Mouse (Mus musculus) forebrain, embryonic 14.5 days (tissue): Measurements from ENCODE around the gene Ccdc57. TPM values are rescaled to one million over a fixed set of nuclear protein-coding genes. Genes with fewer than 3 reads are reported as not detected.

Experiments
- ATAC-seq: fragments of 200-750 bp; cut with Nextera tagmentation; 2 replicates; pipeline ENCODE4 v1.8.0; 2017; ENCODE audit warnings: mild to moderate bottlenecking, moderate library complexity
- DNase-seq: peaks from one replicate; pipeline ENCODE4 v3.0.0-alpha.2; 2015; ENCODE audit warnings: low spot score
- H3K27ac ChIP-seq: fragments of 300-500 bp; sonication (generic); 2 replicates; pipeline ENCODE4 v1.5.1; 2014; ENCODE audit warnings: low read depth, mild to moderate bottlenecking, control low read depth, low read length, moderate library complexity
- H3K27me3 ChIP-seq: fragments of 300-500 bp; sonication (generic); replicated peaks from 2 replicates; pipeline ENCODE4 v1.6.1; 2014; ENCODE audit warnings: low read length, control low read depth, mixed read lengths; ENCODE audit not compliant: control insufficient read depth, insufficient read depth
- H3K36me3 ChIP-seq: fragments of 300-500 bp; sonication (generic); 2 replicates; pipeline ENCODE4 v1.6.1; 2014; ENCODE audit warnings: low read length, control low read depth; ENCODE audit not compliant: control insufficient read depth, insufficient read depth
- H3K4me1 ChIP-seq: fragments of 300-500 bp; sonication (generic); 2 replicates; pipeline ENCODE4 v1.6.1; 2014; ENCODE audit warnings: antibody characterized with exemption, low read length, control low read depth; ENCODE audit not compliant: control insufficient read depth, insufficient read depth
- H3K4me2 ChIP-seq: fragments of 300-500 bp; sonication (generic); 2 replicates; pipeline ENCODE4 v1.6.1; 2014; ENCODE audit warnings: mild to moderate bottlenecking, control low read depth, low read length
- H3K4me3 ChIP-seq: fragments of 300-500 bp; sonication (generic); 2 replicates; pipeline ENCODE4 v1.5.1; 2014; ENCODE audit warnings: low read depth, low read length, control low read depth
- H3K9ac ChIP-seq: fragments of 300-500 bp; sonication (generic); 2 replicates; pipeline ENCODE4 v1.6.1; 2014; ENCODE audit warnings: mild to moderate bottlenecking, low read length, control low read depth, moderate library complexity
- H3K9me3 ChIP-seq: fragments of 300-500 bp; sonication (generic); replicated peaks from 2 replicates; pipeline ENCODE4 v1.6.1; 2016; ENCODE audit warnings: low read length, control low read depth, mixed read lengths; ENCODE audit not compliant: control insufficient read depth
- WGBS: fragments of 180-500 bp; shearing (Covaris S2); extraction: QIAGEN DNeasy Blood & Tissue Kit; methylation state at CpG from one replicate; pipeline ENCODE4 v1.1.7; 2014; 5-methylcytosine and 5-hydroxymethylcytosine counted together
- polyA plus RNA-seq: library from polyadenylated mRNA; unstranded; fragments of >200 nt; fragmentation: Nextera tagmentation; extraction: Ambion mirVana; gene quantifications from 2 replicates; pipeline ENCODE4 v1.2.1, GENCODE M21; 2014

Gene Ccdc57
- polyA plus RNA-seq, 1 experiment from 2014 or later, result 5.0 TPM

DNA sequence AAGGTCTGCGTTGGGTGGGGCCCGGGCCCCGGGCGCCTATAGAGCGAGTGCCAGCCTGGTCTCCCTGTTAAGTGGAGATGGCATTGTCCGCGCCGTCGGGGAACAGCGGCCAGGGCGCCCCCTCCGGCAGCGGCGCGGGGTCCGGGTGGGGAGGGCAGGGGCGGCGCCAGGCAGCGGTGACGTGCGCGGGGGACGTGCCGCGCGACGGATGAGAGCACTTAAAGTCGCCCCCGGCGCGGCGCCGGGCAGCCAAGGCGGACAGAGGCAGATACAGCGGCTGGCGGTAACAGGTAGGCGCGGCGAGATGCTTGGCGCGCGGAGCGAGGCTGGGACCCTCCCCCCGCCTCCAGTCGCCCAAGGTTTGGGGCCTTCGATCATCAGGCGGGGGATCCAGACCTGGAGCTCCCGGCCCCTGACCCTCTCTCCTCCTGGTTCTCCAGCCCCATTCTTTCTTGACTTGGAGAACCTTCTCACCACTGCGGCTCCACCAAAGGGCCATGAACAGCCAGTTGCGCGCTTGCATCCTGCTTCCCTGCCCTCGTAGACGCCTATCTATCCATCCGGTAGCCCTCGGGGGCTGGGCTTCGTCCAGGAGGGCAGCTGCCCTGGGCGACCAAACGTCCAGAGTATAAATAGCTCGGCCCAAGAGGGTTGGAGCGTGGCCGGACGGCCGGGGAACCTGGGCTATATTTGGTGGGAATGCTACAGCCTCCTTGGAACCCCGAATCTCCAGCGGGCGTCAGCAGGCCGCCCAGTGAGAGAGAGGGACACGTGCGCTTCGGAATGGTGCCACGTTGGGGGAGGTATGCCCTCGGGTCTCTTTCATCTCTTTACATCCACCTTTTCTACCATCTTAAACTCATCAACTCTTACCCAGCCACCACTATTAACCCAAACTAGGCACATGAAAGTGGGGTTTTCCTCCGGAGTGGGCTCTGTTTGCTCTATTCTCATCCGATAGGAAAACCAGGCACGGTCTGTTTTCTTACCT, 16.5 kb upstream of the Ccdc57 start:
- DNase-seq (peak; percentile 42), ATAC-seq (no peak; the same call in 1 of the 2 replicates)
- 2% methylated on average over 66 of the region's 75 CpGs for WGBS
- Histone ChIP-seq H3K27me3 (peaks cover 21% of the 10 kb centered on the region), H3K9ac (peak overlapping the region; percentile 50), H3K4me3 (peak overlapping the region; percentile 43), H3K4me1 (peaks cover 23% of the 10 kb centered on the region), H3K9me3 (no peaks in the 10 kb centered on the region), H3K36me3 (no peaks in the 10 kb centered on the region), H3K4me2 (peak overlapping the region; percentile 65), H3K27ac (no peak overlapping the region)

DNA sequence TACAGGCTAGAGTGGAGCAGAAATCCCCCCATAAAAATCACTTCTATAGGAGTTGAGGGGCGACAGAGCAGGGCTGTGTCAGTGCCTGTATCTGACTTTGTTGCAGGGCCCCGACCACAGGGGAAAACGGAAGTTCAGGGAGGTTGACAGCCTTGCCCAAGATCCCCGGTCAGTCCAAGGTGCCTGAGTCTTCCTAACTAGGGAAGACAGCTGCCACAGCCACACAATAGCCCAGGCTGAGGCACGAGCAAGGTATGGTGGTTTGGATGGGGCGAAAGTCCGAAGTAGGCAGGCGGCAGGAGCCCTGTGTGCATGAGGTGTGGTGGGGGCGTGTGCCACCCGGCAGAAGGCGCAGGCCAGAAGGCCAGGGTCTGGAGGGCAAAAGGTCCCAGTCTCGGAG, 15.7 kb upstream of the Ccdc57 start, which contains the start of gene Slc16a3:
Gene Slc16a3 (plus strand): TSS at position 153 of the 400 bp plus-strand sequence.
- H3K36me3 ChIP-seq, result no peaks in the 10 kb centered on the region
- DNase-seq (no peak), ATAC-seq (no peak)
- H3K9ac ChIP-seq, result peak within 1 kb of the TSS; percentile 50
- H3K27me3 ChIP-seq, result peaks cover 21% of the 10 kb centered on the region
- H3K4me2 ChIP-seq, result peak within 1 kb of the TSS; percentile 65
- no peak within 1 kb of the TSS for H3K27ac ChIP-seq
- WGBS, result 41% methylated on average over 12 of the region's 12 CpGs
- peak within 1 kb of the TSS; percentile 43 for H3K4me3 ChIP-seq
- H3K4me1 ChIP-seq, result peaks cover 23% of the 10 kb centered on the region
- no peaks in the 10 kb centered on the region for H3K9me3 ChIP-seq

DNA sequence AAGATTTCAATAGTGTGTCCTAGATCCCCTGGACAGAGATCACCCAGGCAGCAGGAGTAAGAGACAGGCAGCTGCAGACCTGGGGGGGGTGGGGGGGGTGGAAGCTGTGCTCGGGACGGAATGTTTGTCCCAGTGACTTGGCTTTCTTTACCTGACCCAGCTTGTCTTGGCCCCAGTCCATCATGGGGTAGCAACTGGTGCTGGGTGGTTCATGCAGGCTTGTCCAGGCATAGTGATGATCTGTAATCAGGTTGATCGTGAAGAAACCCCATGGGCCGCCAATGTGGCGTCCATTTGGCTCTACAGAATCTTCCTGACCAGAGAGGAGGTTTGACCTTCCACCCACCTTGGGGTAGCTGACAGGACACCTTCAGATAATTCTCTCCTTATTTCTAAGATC, 13.3 kb upstream of the Ccdc57 start:
- Histone ChIP-seq H3K27ac (no peak overlapping the region), H3K4me3 (no peak overlapping the region), H3K4me2 (no peak overlapping the region), H3K9me3 (no peaks in the 10 kb centered on the region), H3K4me1 (peaks cover 14% of the 10 kb centered on the region), H3K36me3 (no peaks in the 10 kb centered on the region), H3K9ac (no peak overlapping the region), H3K27me3 (peaks cover 21% of the 10 kb centered on the region)
- DNase-seq (no peak), ATAC-seq (no peak)
- WGBS, result 93% methylated on average over 5 of the region's 5 CpGs

DNA sequence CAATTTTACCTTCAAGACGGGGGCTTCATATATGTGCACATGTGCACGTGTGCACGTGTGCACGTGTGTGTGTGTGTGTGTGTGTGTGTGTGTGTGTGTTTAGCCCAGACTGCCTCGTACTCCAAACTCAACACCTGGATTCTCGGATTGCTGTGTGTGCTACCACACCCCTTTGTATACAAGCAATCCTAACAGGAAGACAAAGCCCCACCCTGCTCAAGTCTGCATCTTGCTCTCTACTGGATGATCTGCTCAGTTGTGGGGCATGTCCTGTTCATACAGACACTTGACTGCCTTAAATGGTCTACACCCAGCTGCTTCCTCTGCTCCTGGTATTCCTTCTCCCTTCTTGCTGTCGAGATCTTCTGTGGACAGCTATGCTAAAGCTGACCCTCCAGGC, 12.6 kb upstream of the Ccdc57 start:
- Histone ChIP-seq H3K9ac (no peak overlapping the region), H3K4me2 (no peak overlapping the region), H3K27ac (no peak overlapping the region), H3K27me3 (peaks cover 21% of the 10 kb centered on the region), H3K36me3 (no peaks in the 10 kb centered on the region), H3K4me1 (peaks cover 10% of the 10 kb centered on the region), H3K9me3 (no peaks in the 10 kb centered on the region), H3K4me3 (no peak overlapping the region)
- WGBS, result 88% methylated on average over 7 of the region's 7 CpGs
- ATAC-seq, result no peak
- no peak for DNase-seq

DNA sequence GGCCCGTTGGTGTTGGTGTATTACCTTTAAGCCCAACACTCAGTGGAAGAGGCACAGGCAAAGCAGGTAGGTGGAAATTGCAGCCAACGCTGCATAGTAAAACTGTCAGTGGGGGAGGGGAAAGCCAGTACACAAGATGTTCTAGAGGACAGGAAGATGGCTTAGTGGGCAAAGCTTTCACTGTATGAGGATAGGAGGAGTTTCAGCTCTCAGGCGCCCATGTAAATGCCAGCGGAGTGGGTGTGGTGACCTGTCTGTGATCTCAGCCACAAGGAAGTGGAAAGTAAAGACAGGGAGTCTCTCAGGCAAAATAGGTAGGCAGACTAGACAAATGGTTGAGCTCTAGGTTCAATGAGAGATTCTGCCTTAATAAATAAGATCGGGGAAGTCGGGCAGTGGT, 8.3 kb upstream of the Ccdc57 start:
- Histone ChIP-seq H3K27me3 (no peaks in the 10 kb centered on the region), H3K9ac (no peak overlapping the region), H3K4me1 (no peaks in the 10 kb centered on the region), H3K4me2 (no peak overlapping the region), H3K36me3 (no peaks in the 10 kb centered on the region), H3K9me3 (no peaks in the 10 kb centered on the region), H3K4me3 (no peak overlapping the region), H3K27ac (no peak overlapping the region)
- WGBS, result 93% methylated on average over 6 of the region's 6 CpGs
- ATAC-seq, result no peak
- DNase-seq, result no peak

DNA sequence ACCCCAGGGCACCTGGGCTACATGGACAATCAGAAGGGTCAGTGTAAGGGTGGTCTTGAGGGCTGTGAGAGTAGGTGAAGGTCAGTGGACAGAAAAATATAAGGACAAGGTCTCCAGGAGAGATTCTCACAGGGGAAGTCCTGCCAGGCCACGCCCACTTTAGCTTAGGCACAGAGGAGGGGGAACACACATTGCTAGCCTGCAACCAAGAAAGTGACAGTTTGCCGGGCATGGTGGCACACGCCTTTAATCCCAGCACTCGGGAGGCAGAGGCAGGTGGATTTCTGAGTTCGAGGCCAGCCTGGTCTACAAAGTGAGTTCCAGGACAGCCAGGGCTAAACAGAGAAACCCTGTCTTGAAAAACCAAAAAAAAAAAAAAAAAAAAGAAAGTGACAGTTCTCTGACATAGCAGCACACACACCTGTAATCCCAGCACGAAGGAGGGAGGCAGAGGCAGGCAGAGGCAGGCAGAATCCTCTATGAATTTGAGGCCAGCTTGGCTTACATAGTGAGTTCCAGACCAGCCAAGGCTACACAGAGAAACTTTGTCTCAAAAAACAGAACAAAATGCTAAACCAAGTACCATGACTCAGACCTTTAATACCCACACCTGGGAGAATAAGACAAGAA, 7.2 kb upstream of the Ccdc57 start:
- ATAC-seq (no peak), DNase-seq (no peak)
- H3K4me3 ChIP-seq, result no peak overlapping the region
- H3K36me3 ChIP-seq, result no peaks in the 10 kb centered on the region
- no peak overlapping the region for H3K9ac ChIP-seq
- H3K27ac ChIP-seq, result no peak overlapping the region
- H3K9me3 ChIP-seq, result no peaks in the 10 kb centered on the region
- 74% methylated on average over 6 of the region's 6 CpGs for WGBS
- no peaks in the 10 kb centered on the region for H3K27me3 ChIP-seq
- no peak overlapping the region for H3K4me2 ChIP-seq
- no peaks in the 10 kb centered on the region for H3K4me1 ChIP-seq

DNA sequence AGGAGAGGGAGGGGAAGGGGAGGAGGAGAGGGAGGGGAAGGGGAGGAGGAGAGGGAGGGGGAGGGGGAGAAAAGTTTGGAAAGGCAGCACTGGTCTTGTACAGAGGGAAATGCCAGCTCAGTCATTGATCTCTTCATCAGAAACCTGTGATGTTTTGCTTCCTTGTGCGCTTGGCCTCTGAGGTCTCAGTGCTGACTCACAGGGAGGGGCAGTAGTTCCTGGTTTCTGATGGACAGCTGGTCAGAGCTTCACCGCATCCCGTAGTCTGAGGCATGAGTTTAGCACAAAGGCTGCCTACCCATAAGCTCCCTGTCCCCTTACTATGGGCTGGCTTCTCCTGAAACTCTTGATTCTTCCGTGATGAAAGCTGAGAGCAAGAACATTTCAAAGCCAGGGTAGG, 6.1 kb upstream of the Ccdc57 start:
- H3K9me3 ChIP-seq, result no peaks in the 10 kb centered on the region
- no peak overlapping the region for H3K4me3 ChIP-seq
- H3K36me3 ChIP-seq, result no peaks in the 10 kb centered on the region
- no peak overlapping the region for H3K27ac ChIP-seq
- H3K9ac ChIP-seq, result no peak overlapping the region
- no peak for DNase-seq
- ATAC-seq, result no peak
- H3K27me3 ChIP-seq, result no peaks in the 10 kb centered on the region
- no peak overlapping the region for H3K4me2 ChIP-seq
- no peaks in the 10 kb centered on the region for H3K4me1 ChIP-seq
- 64% methylated on average over 4 of the region's 4 CpGs for WGBS

DNA sequence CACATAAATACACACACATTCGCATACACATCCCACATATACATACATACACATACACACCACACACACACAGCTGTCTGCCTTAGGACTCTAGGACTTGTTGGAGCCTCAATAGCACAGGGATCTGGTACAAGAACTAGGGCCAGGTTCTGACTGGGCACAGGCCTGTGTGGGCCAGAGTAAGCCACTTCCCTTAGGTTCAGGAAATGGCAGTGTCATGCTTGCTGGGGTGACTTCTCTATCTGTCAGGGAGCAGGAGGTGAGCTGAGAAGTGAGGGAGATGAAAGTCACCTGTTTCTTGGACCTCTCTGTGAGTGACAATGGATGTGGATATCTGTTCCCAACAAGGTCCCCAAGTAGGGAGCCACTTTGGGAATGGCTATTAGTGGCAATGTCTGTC, 5.3 kb upstream of the Ccdc57 start:
- no peak overlapping the region for H3K9ac ChIP-seq
- DNase-seq, result no peak
- H3K4me3 ChIP-seq, result no peak overlapping the region
- 0 out of 2 replicates have a peak, but pooled peaks cover 2% of the 10 kb centered on the region for H3K4me1 ChIP-seq
- H3K36me3 ChIP-seq, result no peaks in the 10 kb centered on the region
- no peaks in the 10 kb centered on the region for H3K27me3 ChIP-seq
- H3K27ac ChIP-seq, result no peak overlapping the region
- WGBS, result 100% methylated on average over 1 of the region's 1 CpGs
- no peak for ATAC-seq
- H3K4me2 ChIP-seq, result no peak overlapping the region
- no peaks in the 10 kb centered on the region for H3K9me3 ChIP-seq

DNA sequence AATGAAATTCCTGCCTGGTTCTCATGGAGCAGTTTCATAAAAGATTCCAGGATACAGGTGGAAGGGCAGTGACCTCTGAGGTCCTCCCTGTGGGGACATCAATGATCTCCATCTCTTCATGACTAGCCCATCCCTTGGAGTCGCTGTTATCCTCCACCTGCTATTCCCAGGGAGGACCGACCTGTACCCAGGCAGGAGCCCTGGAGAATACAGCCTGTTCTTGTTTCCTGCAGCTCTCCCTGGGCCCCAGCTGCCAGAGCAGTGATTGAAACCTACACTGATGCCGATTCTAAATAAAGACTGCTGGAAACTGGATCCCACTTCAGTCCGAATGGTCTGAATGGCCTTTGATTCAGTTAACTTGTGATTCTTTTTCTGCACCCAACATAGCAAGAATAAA, 1.2 kb downstream of the Ccdc57 start:
- Histone ChIP-seq H3K27me3 (no peaks in the 10 kb centered on the region), H3K27ac (no peak overlapping the region), H3K9ac (no peak overlapping the region), H3K9me3 (no peaks in the 10 kb centered on the region), H3K36me3 (no peaks in the 10 kb centered on the region), H3K4me2 (no peak overlapping the region), H3K4me1 (0 out of 2 replicates have a peak, but pooled peaks cover 3% of the 10 kb centered on the region), H3K4me3 (no peak overlapping the region)
- DNase-seq (no peak), ATAC-seq (no peak)
- WGBS, result 94% methylated on average over 4 of the region's 4 CpGs
